Mouse (Mus musculus) sigmoid colon, adult 10 weeks (tissue): ENCODE data around the gene Myh3. TPM values are rescaled to one million over a fixed set of nuclear protein-coding genes. Genes with fewer than 3 reads are reported as not detected.

ENCODE experiments used
- polyA plus RNA-seq: library from polyadenylated mRNA; stranded (reverse); fragments of 350-450 nt; fragmentation: Illumina TruSeq; extraction: RNeasy Lipid Tissue Mini Kit (QIAGEN cat#74804); gene quantifications from one replicate; pipeline ENCODE4 v1.2.3, GENCODE M21; 2014; ENCODE audit warnings: low read depth, low replicate concordance

Myh3 gene
- not detected for polyA plus RNA-seq

DNA sequence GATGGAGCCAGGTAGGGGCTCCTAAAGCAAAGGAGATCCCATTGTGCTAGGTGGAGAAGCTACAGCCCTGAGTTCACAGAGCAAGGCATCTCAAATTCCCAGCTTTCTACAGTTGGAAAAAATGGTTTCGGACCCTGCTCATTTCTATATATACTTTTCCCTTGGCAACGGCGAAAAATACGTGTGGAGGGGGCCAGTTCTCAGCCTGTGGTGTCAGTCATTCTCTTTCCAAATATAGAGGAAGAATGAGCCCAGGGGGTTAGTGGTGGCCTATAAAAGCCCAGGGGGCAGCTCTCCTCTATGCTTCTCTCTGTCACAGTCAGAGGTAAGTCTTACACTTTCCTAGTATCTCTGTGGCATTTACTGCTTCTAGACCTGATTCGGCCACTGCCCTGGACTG lies at the start of gene Myh3:
Gene Myh3, plus strand, starts transcription at position 301 of the 400 bp plus-strand sequence.

DNA sequence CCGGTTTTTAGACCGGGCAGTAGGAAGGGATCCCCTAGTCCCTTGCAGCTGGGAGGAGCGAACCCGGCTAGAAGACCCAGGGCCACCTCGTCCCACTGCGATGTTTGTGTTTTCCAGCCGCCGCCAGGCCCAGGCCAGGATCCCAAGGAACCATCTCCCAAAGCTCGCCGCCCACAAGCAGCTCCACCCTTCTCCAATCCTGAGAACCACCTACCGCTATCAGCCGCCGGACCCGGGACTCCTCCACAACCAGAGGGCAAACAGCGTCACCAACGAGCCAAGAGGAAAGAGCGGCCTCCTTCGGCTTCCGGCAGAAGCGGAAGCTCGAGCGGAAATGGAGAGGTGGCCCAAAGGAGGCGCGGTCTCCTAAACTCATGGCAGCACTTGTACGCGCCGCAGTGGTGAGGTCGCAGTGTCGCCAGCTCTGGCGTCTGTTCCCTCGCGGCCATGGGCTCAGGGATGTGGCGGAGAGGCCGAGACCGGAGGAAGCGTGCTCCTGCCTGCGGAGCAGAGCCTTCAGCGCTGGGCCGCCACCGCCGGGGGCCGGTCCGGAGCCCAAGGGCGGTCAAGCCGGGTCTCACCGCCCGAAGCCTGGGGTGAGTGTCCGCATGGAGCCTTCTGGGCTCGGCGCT lies 25.7 kb upstream of the Myh3 start, which contains the start of the genes Adprm and Sco1:
Gene Adprm, minus strand, starts transcription at position 274 of the 632 bp plus-strand sequence.
Gene Sco1, plus strand, starts transcription at position 350 of the 632 bp plus-strand sequence.

Other genes starting within 250 kb of the Myh3 start
- gene Pirt, start 166.3 kb upstream of the Myh3 start, polyA plus RNA-seq: 7.2 TPM
- gene Tmem238l, start 121.7 kb upstream of the Myh3 start, polyA plus RNA-seq: 69.4 TPM
- 26.7 TPM for gene Tmem220, start 53.1 kb upstream of the Myh3 start, polyA plus RNA-seq
- gene Adprm, start 25.7 kb upstream of the Myh3 start, polyA plus RNA-seq: 79.4 TPM
- 70.2 TPM for gene Sco1, start 25.6 kb upstream of the Myh3 start, polyA plus RNA-seq
- gene Myh2, start 92.7 kb downstream of the Myh3 start, polyA plus RNA-seq: 0.25 TPM
- not detected for gene Myh1, start 121.8 kb downstream of the Myh3 start, polyA plus RNA-seq
- not detected for gene Myh4, start 159.7 kb downstream of the Myh3 start, polyA plus RNA-seq
- gene Myh8, start 198.8 kb downstream of the Myh3 start, polyA plus RNA-seq: not detected
- not detected for gene Myh13, start 243.4 kb downstream of the Myh3 start, polyA plus RNA-seq